Mouse (Mus musculus) heart, embryonic 12.5 days (tissue): Measurements from ENCODE around the gene Dnaaf3. TPM values are rescaled to one million over a fixed set of nuclear protein-coding genes. Genes with fewer than 3 reads are reported as not detected.
A peak's percentile ranks its signal among the peaks of the same experiment; 100 is the strongest.
"Not testable (repeated sequence)": the region's sequence is repeated elsewhere in the genome, so short reads cannot be mapped to it uniquely, and the experiment has no call there.

Experiments used
- ATAC-seq: fragments of 200-750 bp; cut with Nextera tagmentation; 2 replicates; pipeline ENCODE4 v1.8.0; 2017; ENCODE audit warnings: moderate TSS enrichment, moderate library complexity; ENCODE audit not compliant: insufficient number of reproducible peaks, low FRiP score
- H3K27ac ChIP-seq: fragments of 300-500 bp; sonication (generic); 2 replicates; pipeline ENCODE4 v1.5.1; 2016; ENCODE audit warnings: mild to moderate bottlenecking, moderate library complexity; ENCODE audit not compliant: poor library complexity, severe bottlenecking
- H3K27me3 ChIP-seq: fragments of 300-500 bp; sonication (generic); replicated peaks from 2 replicates; pipeline ENCODE4 v1.6.1; 2016; ENCODE audit warnings: mild to moderate bottlenecking, moderate library complexity
- H3K36me3 ChIP-seq: fragments of 300-500 bp; sonication (generic); 2 replicates; pipeline ENCODE4 v1.6.1; 2016; ENCODE audit warnings: mild to moderate bottlenecking, moderate library complexity
- H3K4me1 ChIP-seq: fragments of 300-500 bp; sonication (generic); replicated peaks from 2 replicates; pipeline ENCODE4 v1.6.1; 2016; ENCODE audit warnings: mild to moderate bottlenecking
- H3K4me2 ChIP-seq: fragments of 300-500 bp; sonication (generic); 2 replicates; pipeline ENCODE4 v1.6.1; 2016; ENCODE audit warnings: mild to moderate bottlenecking, moderate library complexity
- H3K4me3 ChIP-seq: fragments of 300-500 bp; sonication (generic); 2 replicates; pipeline ENCODE4 v1.5.1; 2016; ENCODE audit warnings: mild to moderate bottlenecking
- H3K9ac ChIP-seq: fragments of 300-500 bp; sonication (generic); 2 replicates; pipeline ENCODE4 v1.6.1; 2016; ENCODE audit warnings: mild to moderate bottlenecking, moderate library complexity
- H3K9me3 ChIP-seq: fragments of 300-500 bp; sonication (generic); replicated peaks from 2 replicates; pipeline ENCODE4 v1.6.1; 2016; ENCODE audit warnings: mild to moderate bottlenecking, moderate library complexity
- WGBS: fragments of 180-500 bp; shearing (Covaris S2); methylation state at CpG from one replicate; pipeline ENCODE4 v1.1.7; 2016; 5-methylcytosine and 5-hydroxymethylcytosine counted together
- polyA plus RNA-seq: library from polyadenylated mRNA; unstranded; fragments of >200 nt; fragmentation: Nextera tagmentation; extraction: Ambion mirVana; gene quantifications from 2 replicates; pipeline ENCODE4 v1.2.1, GENCODE M21; 2016

Gene Dnaaf3
- polyA plus RNA-seq: 0.54 and 0.83 TPM in 2 replicates

GRCm38 (mm10) chr7:4532005-4532729 is at the start of gene Dnaaf3:
Gene Dnaaf3, minus strand, starts transcription at chr7:4532453.
- Histone ChIP-seq H3K4me1 (peaks cover 11% of the 10 kb centered on the region), H3K4me2 (peak within 1 kb of the TSS; percentile 80), H3K9ac (peak within 1 kb of the TSS; percentile 7; the same call in 1 of the 2 replicates), H3K27me3 (peaks cover 29% of the 10 kb centered on the region), H3K9me3 (no peaks in the 10 kb centered on the region), H3K27ac (no peak within 1 kb of the TSS), H3K4me3 (peak within 1 kb of the TSS; percentile 45), H3K36me3 (no peaks in the 10 kb centered on the region)
- WGBS: 5% methylated on average over 28 of the region's 28 CpGs
- ATAC-seq: peak; percentile 89

GRCm38 (mm10) chr7:4581481-4581880 is 49.2 kb upstream of the Dnaaf3 start:
- not testable (repeated sequence) for H3K27ac ChIP-seq, H3K4me1 ChIP-seq, H3K9ac ChIP-seq, H3K27me3 ChIP-seq, H3K4me2 ChIP-seq, H3K36me3 ChIP-seq, H3K9me3 ChIP-seq, H3K4me3 ChIP-seq, ATAC-seq
- WGBS: 68% methylated on average over 3 of the region's 3 CpGs

GRCm38 (mm10) chr7:4572361-4572760 is 40.1 kb upstream of the Dnaaf3 start:
- not testable (repeated sequence) for H3K4me2 ChIP-seq, H3K4me1 ChIP-seq, H3K27me3 ChIP-seq, H3K36me3 ChIP-seq, H3K9me3 ChIP-seq, ATAC-seq, H3K4me3 ChIP-seq, H3K27ac ChIP-seq, H3K9ac ChIP-seq
- WGBS: 65% methylated on average over 2 of the region's 2 CpGs

DNA sequence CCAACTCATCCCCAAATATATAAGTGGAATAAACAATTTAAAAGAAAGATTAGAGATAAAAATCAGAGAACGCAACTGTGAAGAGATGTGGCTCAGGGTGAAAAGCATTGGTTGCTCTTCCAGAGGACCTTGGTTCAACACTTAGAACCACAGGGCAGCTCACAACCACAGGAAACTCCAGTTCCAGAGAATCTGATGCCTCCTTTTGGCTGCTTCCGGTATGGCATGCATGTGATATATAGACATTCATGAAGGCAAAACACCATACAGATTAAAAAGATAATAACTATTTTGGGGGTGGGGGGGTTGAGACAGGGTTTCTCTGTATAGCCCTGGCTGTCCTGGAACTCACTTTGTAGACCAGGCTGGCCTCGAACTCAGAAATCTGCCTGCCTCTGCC is 30.4 kb upstream of the Dnaaf3 start:
- Histone ChIP-seq H3K27ac (no peak overlapping the region), H3K4me1 (no peaks in the 10 kb centered on the region), H3K27me3 (no peaks in the 10 kb centered on the region), H3K36me3 (no peaks in the 10 kb centered on the region), H3K4me2 (no peak overlapping the region), H3K9ac (no peak overlapping the region), H3K4me3 (no peak overlapping the region), H3K9me3 (no peaks in the 10 kb centered on the region)
- ATAC-seq: no peak
- 84% methylated on average over 3 of the region's 3 CpGs for WGBS

DNA sequence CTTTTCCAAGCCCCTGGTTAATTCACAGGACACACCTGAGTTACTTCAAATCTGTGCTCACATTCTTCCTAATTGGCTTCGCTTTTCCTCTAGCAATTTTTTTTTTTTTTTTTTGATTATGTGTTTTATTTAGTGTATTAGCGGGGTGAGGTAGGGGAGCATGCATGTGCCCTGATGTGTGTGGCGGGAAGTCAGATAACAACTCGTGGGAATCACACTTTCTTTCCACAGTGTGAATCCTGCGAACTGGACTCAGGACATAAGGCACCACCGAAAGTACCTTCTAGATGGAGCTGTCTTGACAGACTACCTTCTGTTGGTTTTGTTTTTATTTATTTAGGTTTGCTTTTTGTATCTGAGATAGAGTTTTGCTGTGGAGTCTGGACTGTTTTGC is 24.9 kb upstream of the Dnaaf3 start:
- H3K9ac ChIP-seq: no peak overlapping the region
- H3K27me3 ChIP-seq: peaks cover 25% of the 10 kb centered on the region
- H3K4me2 ChIP-seq: no peak overlapping the region
- no peaks in the 10 kb centered on the region for H3K9me3 ChIP-seq
- no peaks in the 10 kb centered on the region for H3K36me3 ChIP-seq
- H3K4me3 ChIP-seq: no peak overlapping the region
- ATAC-seq: no peak; the same call in 1 of the 2 replicates
- H3K27ac ChIP-seq: no peak overlapping the region
- WGBS: 65% methylated on average over 6 of the region's 6 CpGs
- no peaks in the 10 kb centered on the region for H3K4me1 ChIP-seq

DNA sequence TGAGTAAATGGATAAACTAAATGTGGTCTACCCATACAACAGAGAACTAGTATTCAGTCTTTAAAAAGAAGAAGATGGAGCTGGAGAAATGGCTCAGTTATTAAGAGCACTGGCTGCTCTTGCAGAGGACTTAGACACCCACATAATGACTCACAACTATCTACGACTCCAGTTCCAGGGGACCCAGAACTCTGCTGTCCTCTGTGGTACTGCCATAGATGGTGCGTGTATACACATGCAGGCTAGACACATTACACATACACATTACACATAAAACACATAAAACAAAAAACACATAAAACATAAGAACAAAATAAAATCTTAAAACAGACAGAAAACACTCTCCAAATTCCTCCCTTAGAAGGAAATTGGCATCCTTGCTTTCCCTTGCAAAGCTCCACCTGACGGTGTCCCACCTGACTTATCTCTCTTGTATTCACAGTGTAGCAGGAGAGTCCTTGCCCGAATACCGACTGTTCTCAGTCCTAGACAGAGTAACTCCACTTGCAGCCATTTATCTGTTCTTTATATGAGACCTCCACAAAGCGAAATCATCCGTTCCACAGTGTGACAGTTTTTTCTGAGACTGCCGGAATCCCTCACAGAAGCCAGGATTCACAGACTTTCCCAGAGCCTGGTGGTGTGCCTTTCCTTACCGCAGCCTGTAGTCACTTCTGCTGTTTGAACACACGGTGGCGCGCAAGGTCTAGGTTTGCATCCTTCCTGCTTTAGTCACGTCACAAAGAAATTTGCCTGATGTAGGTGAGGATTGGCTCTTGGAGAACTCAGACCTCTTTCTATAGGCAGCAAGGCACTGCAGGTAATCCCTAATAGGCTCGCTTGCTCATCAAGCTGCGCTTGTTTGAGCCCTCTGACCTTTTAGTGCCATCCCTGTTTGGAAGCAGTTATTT is 24.3 kb upstream of the Dnaaf3 start:
- ATAC-seq: peak; percentile 85
- 18% methylated on average over 15 of the region's 15 CpGs for WGBS

GRCm38 (mm10) chr7:4547221-4547641 is 15.0 kb upstream of the Dnaaf3 start, which contains the start of gene Syt5:
Gene Syt5, minus strand, starts transcription at chr7:4547541.
- ATAC-seq: no peak
- Histone ChIP-seq H3K4me2 (peak within 1 kb of the TSS; percentile 65), H3K4me3 (peak within 1 kb of the TSS; percentile 37), H3K36me3 (no peaks in the 10 kb centered on the region), H3K27me3 (peaks cover 47% of the 10 kb centered on the region), H3K9me3 (no peaks in the 10 kb centered on the region), H3K27ac (no peak within 1 kb of the TSS), H3K4me1 (peaks cover 15% of the 10 kb centered on the region), H3K9ac (no peak within 1 kb of the TSS; the same call in 1 of the 2 replicates)
- WGBS: 7% methylated on average over 32 of the region's 33 CpGs

More for the DNA sequence above, 24.3 kb upstream of the Dnaaf3 start:
- H3K4me1 ChIP-seq: no peaks in the 10 kb centered on the region
- H3K9me3 ChIP-seq: no peaks in the 10 kb centered on the region
- no peaks in the 10 kb centered on the region for H3K36me3 ChIP-seq
- no peak overlapping the region for H3K4me3 ChIP-seq
- H3K4me2 ChIP-seq: no peak overlapping the region
- H3K9ac ChIP-seq: no peak overlapping the region
- no peak overlapping the region for H3K27ac ChIP-seq
- H3K27me3 ChIP-seq: peaks cover 28% of the 10 kb centered on the region

DNA sequence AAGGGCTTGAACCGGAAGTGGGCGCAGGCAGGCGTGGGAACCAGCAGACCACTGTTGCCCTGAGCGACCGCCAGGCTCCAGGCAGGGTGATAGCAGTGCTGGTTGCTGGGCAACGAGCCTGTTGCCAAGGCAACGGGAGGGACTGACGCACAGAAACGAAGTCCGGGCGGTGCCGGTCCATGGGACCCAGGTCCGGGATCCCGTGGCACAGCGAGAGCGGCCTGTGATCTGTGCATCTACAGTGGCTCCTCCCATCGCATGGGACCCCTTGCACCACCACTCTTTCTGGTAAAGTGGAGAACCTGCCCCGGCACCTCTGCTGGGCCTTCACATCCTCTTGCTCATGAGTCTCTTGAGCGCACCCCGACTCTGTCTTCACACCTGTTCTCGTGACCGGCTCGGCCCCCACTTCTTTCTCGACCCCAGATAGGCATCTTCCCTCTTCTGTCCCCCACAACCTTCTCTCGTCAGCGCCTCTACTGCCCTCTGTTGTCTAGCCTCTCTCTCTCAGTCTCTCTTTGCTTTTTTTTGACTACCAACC is 14.4 kb upstream of the Dnaaf3 start:
- H3K4me2 ChIP-seq: peak overlapping the region; percentile 65
- H3K27me3 ChIP-seq: peaks cover 46% of the 10 kb centered on the region
- no peaks in the 10 kb centered on the region for H3K9me3 ChIP-seq
- ATAC-seq: peak; percentile 73
- H3K27ac ChIP-seq: no peak overlapping the region
- WGBS: 5% methylated on average over 26 of the region's 26 CpGs
- peak overlapping the region; percentile 37 for H3K4me3 ChIP-seq
- H3K4me1 ChIP-seq: peaks cover 15% of the 10 kb centered on the region
- no peaks in the 10 kb centered on the region for H3K36me3 ChIP-seq
- H3K9ac ChIP-seq: no peak overlapping the region

- no peak for ATAC-seq
- no peak overlapping the region for H3K4me3 ChIP-seq
- H3K9ac ChIP-seq: no peak overlapping the region
- WGBS: 69% methylated on average over 15 of the region's 15 CpGs
- no peak overlapping the region for H3K27ac ChIP-seq
- H3K4me2 ChIP-seq: no peak overlapping the region; the same call in 1 of the 2 replicates
- H3K36me3 ChIP-seq: no peaks in the 10 kb centered on the region
- H3K4me1 ChIP-seq: peaks cover 15% of the 10 kb centered on the region
- H3K27me3 ChIP-seq: peaks cover 45% of the 10 kb centered on the region
- no peaks in the 10 kb centered on the region for H3K9me3 ChIP-seq
Measured at GRCm38 (mm10) chr7:4546050-4546449, 13.8 kb upstream of the Dnaaf3 start.

DNA sequence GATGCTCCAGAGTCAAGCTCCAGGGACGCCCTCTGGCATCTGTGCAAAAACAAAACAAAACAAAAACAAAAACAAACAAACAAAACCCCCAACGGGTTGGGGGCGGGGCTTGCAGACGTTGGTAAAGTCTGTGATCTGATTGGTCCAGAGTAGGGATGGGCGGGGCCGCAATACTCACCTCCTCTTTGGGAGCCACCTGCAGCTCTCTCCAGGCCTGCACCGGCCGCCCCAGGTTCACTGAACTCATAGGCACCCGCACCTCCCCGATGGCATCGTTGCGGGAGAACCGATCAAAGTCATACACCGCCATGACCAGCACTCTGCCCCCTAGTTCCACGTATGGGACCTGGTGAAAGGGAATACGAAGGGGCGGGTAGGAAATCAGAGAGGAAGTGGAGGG is 9.8 kb upstream of the Dnaaf3 start:
- Histone ChIP-seq H3K9me3 (no peaks in the 10 kb centered on the region), H3K27ac (no peak overlapping the region), H3K4me2 (no peak overlapping the region), H3K9ac (no peak overlapping the region), H3K36me3 (no peaks in the 10 kb centered on the region), H3K4me1 (peaks cover 11% of the 10 kb centered on the region), H3K27me3 (peaks cover 29% of the 10 kb centered on the region), H3K4me3 (no peak overlapping the region)
- WGBS: 26% methylated on average over 17 of the region's 17 CpGs
- peak; percentile 74 for ATAC-seq

- no peak overlapping the region for H3K27ac ChIP-seq
- peaks cover 22% of the 10 kb centered on the region for H3K27me3 ChIP-seq
- H3K4me1 ChIP-seq: peaks cover 4% of the 10 kb centered on the region
- ATAC-seq: no peak
- no peaks in the 10 kb centered on the region for H3K9me3 ChIP-seq
- WGBS: 63% methylated on average over 5 of the region's 5 CpGs
- H3K36me3 ChIP-seq: no peaks in the 10 kb centered on the region
- H3K4me3 ChIP-seq: no peak overlapping the region
- H3K4me2 ChIP-seq: no peak overlapping the region
- H3K9ac ChIP-seq: no peak overlapping the region
Measured at GRCm38 (mm10) chr7:4541344-4541743, 9.1 kb upstream of the Dnaaf3 start.
